Mouse (Mus musculus): ENCODE data around the gene Ccdc173. TPM values are rescaled to one million over a fixed set of nuclear protein-coding genes. Genes with fewer than 3 reads are reported as not detected.

Ccdc173 gene
- polyA plus RNA-seq, 1 experiment from 2014 or later: 3.0 TPM

DNA sequence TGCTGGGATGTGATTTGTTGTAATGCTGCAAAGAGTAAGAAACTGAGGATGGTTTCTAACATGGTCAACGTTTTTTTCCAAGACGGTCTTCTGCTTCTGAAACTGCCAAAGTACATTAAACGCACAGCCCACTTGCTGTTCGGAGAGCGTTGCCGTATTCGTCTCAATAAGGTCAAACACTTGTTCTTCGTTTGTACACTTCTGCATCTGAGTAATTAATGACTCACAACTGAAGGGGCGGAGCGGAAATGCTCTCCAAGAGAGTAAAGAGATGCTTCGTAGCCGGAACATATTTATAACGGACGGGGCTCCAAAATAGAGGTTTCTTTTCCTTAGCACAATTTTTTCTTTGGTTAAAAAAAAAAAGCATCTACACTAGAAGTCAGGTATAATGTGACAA, 77.2 kb downstream of the Ccdc173 start:
- no peak overlapping the region for H3K27ac ChIP-seq
- 93% methylated on average over 14 of the region's 14 CpGs for WGBS
- no peaks in the 10 kb centered on the region for H3K9me3 ChIP-seq
- peaks cover 31% of the 10 kb centered on the region for H3K36me3 ChIP-seq
- DNase-seq (ENCODE audit: low spot score): no peak
- peaks cover 11% of the 10 kb centered on the region; the same call in 1 of the 2 replicates for H3K4me1 ChIP-seq (replicated peaks)
- H3K27me3 ChIP-seq (ENCODE audit: insufficient read depth, poor library complexity, severe bottlenecking): 0 out of 2 replicates have a peak, but pooled peaks cover 2% of the 10 kb centered on the region
- H3K4me3 ChIP-seq: peak overlapping the region; percentile 87; the same call in 1 of the 2 replicates

Other genes starting within 250 kb of the Ccdc173 start
- 1.8 and 2.0 TPM in 2 replicates for gene Lrp2, start 203.5 kb downstream of the Ccdc173 start, polyA plus RNA-seq (2016; fragmentation: Nextera tagmentation; extraction: Ambion mirVana)
- gene Bbs5, start 142.4 kb downstream of the Ccdc173 start, polyA plus RNA-seq (2016; fragmentation: Nextera tagmentation; extraction: Ambion mirVana): 17.0 and 17.2 TPM in 2 replicates
- 0.29 TPM in 2 replicates for gene Klhl41, start 119.5 kb downstream of the Ccdc173 start, polyA plus RNA-seq (2016; fragmentation: Nextera tagmentation; extraction: Ambion mirVana)
- 14.5 and 17.7 TPM in 2 replicates for gene Fastkd1, start 76.1 kb downstream of the Ccdc173 start, polyA plus RNA-seq (2016; fragmentation: Nextera tagmentation; extraction: Ambion mirVana)
- gene Ppig, start 67.0 kb downstream of the Ccdc173 start, polyA plus RNA-seq (2016; fragmentation: Nextera tagmentation; extraction: Ambion mirVana): 78.0 and 128 TPM in 2 replicates
- 28.3 and 30.4 TPM in 2 replicates for gene Phospho2, start within 50 bp of the Ccdc173 start, polyA plus RNA-seq (2016; fragmentation: Nextera tagmentation; extraction: Ambion mirVana)
- 23.1 and 23.2 TPM in 2 replicates for gene Klhl23, start 32.4 kb upstream of the Ccdc173 start, polyA plus RNA-seq (2016; fragmentation: Nextera tagmentation; extraction: Ambion mirVana)
- 215 and 355 TPM in 2 replicates for gene Ssb, start 72.0 kb upstream of the Ccdc173 start, polyA plus RNA-seq (2016; fragmentation: Nextera tagmentation; extraction: Ambion mirVana)
- 39.0 and 45.9 TPM in 2 replicates for gene Mettl5, start 96.0 kb upstream of the Ccdc173 start, polyA plus RNA-seq (2016; fragmentation: Nextera tagmentation; extraction: Ambion mirVana)
- gene Ubr3, start 107.7 kb upstream of the Ccdc173 start, polyA plus RNA-seq (2016; fragmentation: Nextera tagmentation; extraction: Ambion mirVana): 10.9 and 13.6 TPM in 2 replicates
- not detected in 2 replicates for gene Myo3b, start 249.6 kb upstream of the Ccdc173 start, polyA plus RNA-seq (2016; fragmentation: Nextera tagmentation; extraction: Ambion mirVana)